Mouse (Mus musculus) WW6 (cell line): Measurements from ENCODE around the gene Myo9a.
A peak's percentile ranks its signal among the peaks of the same experiment; 100 is the strongest.

ENCODE experiments used
- DNase-seq: peaks from one replicate; pipeline ENCODE4 v3.0.0-alpha.2; 2013; ENCODE audit warnings: low read depth, low spot score

Myo9a gene

DNA sequence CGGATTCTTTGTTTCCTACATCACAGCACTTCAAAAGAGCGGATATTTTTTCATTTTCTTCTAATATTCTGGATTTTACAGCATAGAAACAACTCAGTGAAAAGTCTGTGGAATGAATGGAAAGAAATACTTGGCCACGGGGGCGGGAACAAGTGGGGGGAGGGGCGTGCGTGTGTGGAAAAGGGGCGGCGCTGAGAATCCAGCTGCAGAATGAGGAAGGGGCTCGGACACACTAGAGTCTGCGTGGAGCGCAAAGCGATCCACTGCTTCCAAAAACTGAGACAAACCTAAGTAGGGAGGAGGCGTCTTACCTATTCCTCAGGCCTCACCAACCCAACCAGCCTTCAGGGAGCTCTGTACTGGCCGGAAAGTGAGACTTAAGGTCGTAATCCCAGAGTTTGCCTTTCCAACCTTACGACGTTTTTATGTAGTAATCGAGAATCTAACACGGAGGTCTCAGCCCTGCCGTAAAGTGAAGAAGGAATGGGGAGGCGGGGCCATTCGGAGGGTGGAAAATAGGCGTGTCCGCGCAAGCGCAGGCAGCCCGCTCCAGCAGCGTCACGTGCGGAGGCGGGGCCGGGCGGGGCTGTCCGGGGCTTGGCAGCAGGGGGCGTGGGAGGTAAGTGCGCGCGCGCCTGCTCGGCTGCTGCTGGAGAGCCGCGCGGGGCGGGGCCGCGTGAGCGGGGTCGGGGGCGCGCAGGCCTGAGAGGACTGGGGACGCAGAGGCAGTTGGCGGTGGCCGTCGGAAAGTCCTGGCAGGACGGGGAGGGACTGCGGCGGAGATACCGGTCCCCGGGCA, at the start of gene Myo9a, which contains the start of gene Senp8:
Gene Myo9a, plus strand, starts transcription at position 630 of the 799 bp plus-strand sequence.
Gene Senp8, minus strand, starts transcription at position 444 of the 799 bp plus-strand sequence.
- peak; percentile 93 for DNase-seq

DNA sequence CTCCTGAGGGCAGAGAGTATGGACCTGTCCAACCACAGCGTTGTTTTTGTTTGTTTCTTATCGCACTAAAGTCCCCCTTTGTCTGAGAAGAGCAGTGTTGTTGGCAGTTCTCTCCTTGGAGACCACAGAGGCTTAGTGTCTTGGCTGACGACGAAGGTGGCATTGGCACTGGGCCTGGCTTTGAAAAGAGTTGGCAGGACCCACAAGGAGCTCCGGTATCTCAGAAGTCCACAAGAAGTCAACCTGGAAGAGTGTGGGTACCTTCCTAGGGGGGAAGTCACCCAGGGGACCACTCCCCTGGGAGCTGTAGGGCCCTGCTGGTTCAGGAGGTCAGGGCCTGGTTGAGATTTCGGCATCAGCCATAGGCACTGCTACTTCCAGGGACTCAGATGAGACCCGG, 49.6 kb upstream of the Myo9a start:
- DNase-seq: no peak

GRCm38 (mm10) chr9:59703099-59703498, 47.6 kb upstream of the Myo9a start:
- DNase-seq: no peak

GRCm38 (mm10) chr9:59706850-59707825, 43.6 kb upstream of the Myo9a start:
- DNase-seq: no peak

GRCm38 (mm10) chr9:59709225-59709624, 41.5 kb upstream of the Myo9a start:
- no peak for DNase-seq

DNA sequence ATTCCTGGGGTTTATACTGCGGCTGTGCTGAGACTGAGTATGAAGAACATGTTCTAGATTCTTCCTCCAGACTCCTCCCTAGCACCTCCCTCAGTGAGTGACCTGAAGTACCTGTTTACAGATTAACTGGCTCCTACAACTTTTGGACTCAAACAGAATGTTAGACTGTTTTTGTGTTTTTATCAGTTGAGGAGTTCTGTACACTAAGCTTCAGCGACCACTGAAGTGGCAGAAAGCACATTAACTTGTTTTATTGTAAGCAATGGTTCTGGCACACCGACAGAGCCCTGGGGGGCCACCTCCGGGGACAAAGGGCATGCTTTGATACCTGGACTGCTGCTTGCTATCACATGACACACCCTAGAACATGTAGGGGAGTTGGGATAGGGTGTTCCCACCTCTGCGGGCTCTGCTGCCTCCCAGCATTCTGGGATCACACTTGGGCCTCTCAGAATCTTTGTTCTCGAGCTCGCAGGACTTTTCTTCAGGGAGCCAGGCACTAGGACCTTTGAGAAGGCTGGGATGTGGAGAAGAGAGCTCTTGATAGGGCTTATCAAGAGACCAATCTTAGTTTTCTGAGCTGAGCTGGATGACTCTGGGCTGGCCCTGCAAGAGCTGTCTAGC, 34.3 kb upstream of the Myo9a start:
- no peak for DNase-seq

GRCm38 (mm10) chr9:59718237-59718636, 32.5 kb upstream of the Myo9a start:
- DNase-seq: no peak

GRCm38 (mm10) chr9:59721144-59721543, 29.6 kb upstream of the Myo9a start:
- no peak for DNase-seq

DNA sequence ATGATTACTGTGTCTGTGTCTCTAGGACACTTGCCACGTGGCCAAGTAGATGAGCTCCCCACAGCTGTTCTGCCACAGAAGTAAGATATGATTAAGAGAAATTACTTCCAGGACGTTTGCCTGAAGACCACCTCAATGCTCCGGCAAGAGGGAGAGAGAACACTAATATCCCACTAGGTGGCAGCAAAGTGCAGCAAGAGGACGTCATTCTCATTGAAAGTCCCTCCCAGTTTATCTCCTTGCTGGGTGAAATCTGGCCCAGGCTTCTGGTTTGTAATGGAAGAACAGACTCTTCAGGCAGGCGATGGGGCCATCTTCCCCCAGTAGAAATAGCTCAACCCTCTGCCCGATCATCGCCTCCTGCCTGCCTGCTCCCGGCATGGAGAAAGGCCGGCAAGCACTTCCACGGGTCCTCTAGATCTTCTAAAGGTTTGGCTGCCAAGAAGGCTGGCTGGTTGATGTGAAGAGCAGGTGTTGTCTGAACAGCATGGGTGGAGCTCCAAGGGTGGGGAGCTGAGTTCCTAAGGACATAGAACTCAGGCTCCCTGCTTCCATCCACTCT, 27.5 kb upstream of the Myo9a start:
- DNase-seq: peak; percentile 71

GRCm38 (mm10) chr9:59723791-59724442, 26.8 kb upstream of the Myo9a start:
- no peak for DNase-seq

DNA sequence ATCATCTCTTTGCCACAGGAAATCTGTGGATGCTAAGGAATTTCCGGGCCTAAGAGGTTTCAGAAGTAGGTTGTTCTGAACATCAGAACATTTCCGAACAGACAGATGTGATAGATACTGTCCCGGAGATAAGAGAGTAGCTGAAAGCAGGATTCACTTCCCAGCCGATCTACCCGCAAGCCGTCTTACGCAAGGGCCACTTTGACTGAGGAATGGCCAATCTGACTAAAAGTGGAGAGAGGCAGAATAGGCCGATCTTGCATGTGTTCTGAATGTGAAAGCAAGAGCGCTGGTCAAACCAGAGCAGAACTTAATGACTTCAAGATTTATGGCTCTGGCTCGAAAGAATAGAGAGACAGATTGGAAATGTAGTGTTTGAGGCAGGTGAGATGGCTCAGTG, 25.2 kb upstream of the Myo9a start:
- no peak for DNase-seq

DNA sequence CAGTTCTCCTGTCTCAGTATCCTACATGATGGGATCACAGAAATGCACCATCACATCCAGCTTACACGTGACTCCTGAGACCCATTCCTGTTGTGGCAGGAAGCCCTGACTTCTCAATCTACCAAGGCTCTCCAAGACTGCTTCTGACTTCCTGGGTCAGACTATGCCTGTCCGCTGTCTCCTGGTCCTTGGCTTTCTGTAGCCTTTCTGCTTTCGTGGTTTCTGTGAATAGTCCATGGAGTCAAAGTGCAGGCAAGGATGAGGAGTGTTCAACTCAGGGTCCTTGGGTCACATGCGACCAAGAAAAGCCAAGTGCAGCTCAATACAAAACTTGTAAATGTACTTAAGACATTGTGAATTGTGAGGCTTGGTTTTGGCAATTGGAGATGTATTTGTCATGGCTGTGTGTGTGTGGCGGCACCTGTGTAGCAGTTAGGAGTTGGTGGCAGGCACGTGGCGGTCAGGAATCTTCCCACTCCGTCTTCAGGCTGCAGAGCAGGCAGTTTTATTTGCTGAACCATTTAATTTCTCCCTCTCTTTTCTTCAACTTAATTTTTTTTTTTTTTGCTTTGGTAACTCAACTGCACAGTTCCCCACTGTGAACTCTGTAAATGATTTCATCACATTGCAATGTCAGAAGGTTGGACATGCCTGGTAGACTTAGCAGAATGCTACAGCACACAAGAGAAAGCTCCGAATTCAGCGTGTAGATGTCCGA, 23.0 kb upstream of the Myo9a start:
- no peak for DNase-seq

GRCm38 (mm10) chr9:59731136-59731535, 19.6 kb upstream of the Myo9a start:
- DNase-seq: no peak

- no peak for DNase-seq
Measured at GRCm38 (mm10) chr9:59733075-59733474, 17.6 kb upstream of the Myo9a start.

DNA sequence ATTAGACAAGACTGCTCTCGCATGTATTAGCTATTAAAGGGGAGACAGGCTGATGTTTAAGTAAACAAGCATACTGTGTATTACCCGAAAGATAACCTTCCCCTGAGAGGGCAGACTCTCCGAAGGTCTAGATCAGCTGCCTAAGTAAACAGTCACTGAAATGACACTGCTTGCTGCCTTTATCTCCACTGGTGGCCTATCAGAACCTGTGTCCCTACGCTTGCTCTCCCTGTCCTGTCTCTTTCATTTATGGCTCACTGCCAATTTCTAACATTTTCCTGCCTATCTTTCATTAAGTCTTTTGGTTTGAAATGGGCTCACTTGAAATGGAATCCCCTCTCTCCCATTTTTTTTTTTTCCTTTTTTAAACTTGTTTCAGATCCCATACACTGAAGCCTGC, 15.3 kb upstream of the Myo9a start:
- DNase-seq: no peak

DNA sequence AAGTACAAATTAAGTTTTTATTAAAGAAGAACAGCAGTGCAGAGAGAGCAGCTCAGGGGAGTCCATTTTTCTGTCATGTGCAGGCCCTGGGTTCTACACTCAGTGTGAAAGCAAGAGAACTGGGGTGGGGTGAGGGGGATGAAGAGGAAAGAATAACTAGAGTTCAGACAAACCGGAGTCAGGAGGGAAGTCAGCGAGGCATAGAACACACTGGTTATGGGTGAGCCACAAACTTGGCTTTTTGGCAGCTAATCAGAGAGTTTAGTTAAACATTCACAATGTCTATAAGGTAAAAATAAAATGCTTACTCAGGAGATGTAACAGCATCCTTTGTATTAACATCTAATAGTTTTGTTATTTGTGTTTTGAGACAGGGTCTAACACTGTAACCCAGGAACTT, 10.1 kb upstream of the Myo9a start:
- no peak for DNase-seq

GRCm38 (mm10) chr9:59743903-59744302, 6.8 kb upstream of the Myo9a start:
- DNase-seq: no peak

- DNase-seq: no peak
Measured at GRCm38 (mm10) chr9:59748387-59748786, 2.3 kb upstream of the Myo9a start.

DNA sequence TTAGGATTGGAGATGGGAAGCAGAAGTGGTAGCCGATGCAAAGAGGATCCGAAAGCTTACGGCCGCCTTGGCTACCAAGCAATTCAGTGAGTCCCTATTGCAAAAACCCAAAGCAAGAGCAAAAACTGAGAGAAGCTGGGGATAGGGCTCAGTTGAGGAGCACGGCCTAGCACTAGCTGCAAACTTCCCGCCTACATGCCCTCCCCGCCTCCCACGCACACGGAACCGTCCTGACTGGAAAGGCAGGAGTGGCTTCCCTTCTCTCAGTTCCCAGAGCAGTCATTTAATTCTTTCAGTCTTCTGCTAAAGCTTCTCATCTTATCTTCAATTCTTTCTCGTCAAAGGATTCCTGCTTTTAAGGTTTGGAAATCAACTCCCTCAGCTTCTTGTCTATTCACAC, 1.7 kb upstream of the Myo9a start:
- DNase-seq: no peak

GRCm38 (mm10) chr9:59749581-59750265, 973 bp upstream of the Myo9a start:
- DNase-seq: no peak
